Mouse (Mus musculus): ENCODE results near the gene Dclk3.
A peak's percentile ranks its signal among the peaks of the same experiment; 100 is the strongest.

The Dclk3 gene

GRCm38 (mm10) chr9:111438904-111439835 is at the start of gene Dclk3:
Gene Dclk3, plus strand, starts transcription at chr9:111439081.
- DNase-seq = peak; percentile 74

GRCm38 (mm10) chr9:111390016-111390415 is 48.9 kb upstream of the Dclk3 start:
- no peak for DNase-seq

- DNase-seq = no peak
Measured at GRCm38 (mm10) chr9:111391036-111391435, 47.8 kb upstream of the Dclk3 start.

- no peak for DNase-seq
Measured at GRCm38 (mm10) chr9:111391926-111392442, 46.9 kb upstream of the Dclk3 start.

GRCm38 (mm10) chr9:111395265-111395664 is 43.6 kb upstream of the Dclk3 start:
- DNase-seq = no peak

- no peak for DNase-seq
Measured at GRCm38 (mm10) chr9:111398059-111398458, 40.8 kb upstream of the Dclk3 start.

GRCm38 (mm10) chr9:111400089-111400488 is 38.8 kb upstream of the Dclk3 start:
- no peak for DNase-seq

GRCm38 (mm10) chr9:111403159-111403558 is 35.7 kb upstream of the Dclk3 start:
- DNase-seq = no peak

- DNase-seq = no peak
Measured at GRCm38 (mm10) chr9:111404346-111405079, 34.4 kb upstream of the Dclk3 start.

GRCm38 (mm10) chr9:111405080-111405428 is 33.8 kb upstream of the Dclk3 start:
- DNase-seq = no peak

- DNase-seq = no peak
Measured at GRCm38 (mm10) chr9:111408012-111408411, 30.9 kb upstream of the Dclk3 start.

- no peak for DNase-seq
Measured at GRCm38 (mm10) chr9:111408427-111408826, 30.5 kb upstream of the Dclk3 start.

GRCm38 (mm10) chr9:111412471-111413160 is 26.3 kb upstream of the Dclk3 start:
- no peak for DNase-seq

- DNase-seq = no peak
Measured at GRCm38 (mm10) chr9:111421862-111422261, 17.0 kb upstream of the Dclk3 start.

GRCm38 (mm10) chr9:111422567-111422966 is 16.3 kb upstream of the Dclk3 start:
- no peak for DNase-seq

GRCm38 (mm10) chr9:111425113-111425512 is 13.8 kb upstream of the Dclk3 start:
- DNase-seq = no peak

GRCm38 (mm10) chr9:111425952-111426351 is 12.9 kb upstream of the Dclk3 start:
- DNase-seq = no peak

- peak; percentile 49 for DNase-seq
Measured at GRCm38 (mm10) chr9:111427891-111428555, 10.9 kb upstream of the Dclk3 start.

GRCm38 (mm10) chr9:111428698-111429362 is 10.1 kb upstream of the Dclk3 start:
- no peak for DNase-seq

- no peak for DNase-seq
Measured at GRCm38 (mm10) chr9:111429363-111429750, 9.5 kb upstream of the Dclk3 start.

GRCm38 (mm10) chr9:111435429-111435828 is 3.5 kb upstream of the Dclk3 start:
- DNase-seq = no peak

GRCm38 (mm10) chr9:111439836-111440201 is 938 bp downstream of the Dclk3 start:
- peak; percentile 36 for DNase-seq

All from kidney, adult 18-20 months (tissue).